Mouse (Mus musculus) myocyte (in vitro differentiated cells): ENCODE data around the gene Tlr7.

Source experiments
- CEBPB ChIP-seq: IDR thresholded peaks from 2 replicates; pipeline ENCODE4 v1.6.1; 2011; ENCODE audit warnings: mild to moderate bottlenecking, moderate library complexity; ENCODE audit not compliant: poor library complexity, insufficient read depth, severe bottlenecking
- MAX ChIP-seq: IDR thresholded peaks from one replicate; pipeline ENCODE4 v1.6.1; 2011; ENCODE audit warnings: low read depth, mild to moderate bottlenecking, control low read depth
- POLR2A ChIP-seq: IDR thresholded peaks from one replicate; pipeline ENCODE4 v1.6.1; 2011; ENCODE audit warnings: low read depth, mild to moderate bottlenecking, control low read depth, moderate library complexity; ENCODE audit not compliant: insufficient read length

GRCm38 (mm10) chrX:167380073-167380472 is 49.7 kb upstream of the Tlr7 start:
- TF ChIP-seq POLR2A: no peak
- no peak for TF ChIP-seq MAX
- TF ChIP-seq CEBPB: no peak
